Mouse (Mus musculus) limb, embryonic 11.5 days (tissue): ENCODE measurements at regions not wholly inside any gene's neighbourhood (a gene's known extent, or its start where the extent isn't known, plus 50 kb on each side); places are given as distances from the start of the nearest gene placed in this dataset.

ENCODE experiments used
- ATAC-seq: fragments of 200-750 bp; cut with Nextera tagmentation; 2 replicates; pipeline ENCODE4 v1.8.0; 2017; ENCODE audit warnings: low read depth; ENCODE audit not compliant: insufficient number of reproducible peaks, low FRiP score, low TSS enrichment
- DNase-seq: peaks from one replicate; pipeline ENCODE4 v3.0.0-alpha.2; 2015; ENCODE audit warnings: low spot score
- H3K27ac ChIP-seq: fragments of 300-500 bp; sonication (generic); replicated peaks from 2 replicates; pipeline ENCODE4 v1.5.1; 2014; ENCODE audit warnings: low read depth, mild to moderate bottlenecking, low read length
- H3K27me3 ChIP-seq: fragments of 300-500 bp; sonication (generic); 2 replicates; pipeline ENCODE4 v1.6.1; 2014; ENCODE audit warnings: mild to moderate bottlenecking, low read length, mixed read lengths; ENCODE audit not compliant: control insufficient read depth, insufficient read depth
- H3K36me3 ChIP-seq: fragments of 300-500 bp; sonication (generic); 2 replicates; pipeline ENCODE4 v1.6.1; 2014; ENCODE audit warnings: mild to moderate bottlenecking, low read length, moderate library complexity, mixed read lengths; ENCODE audit not compliant: control insufficient read depth, insufficient read depth
- H3K4me1 ChIP-seq: fragments of 300-500 bp; sonication (generic); 2 replicates; pipeline ENCODE4 v1.6.1; 2014; ENCODE audit warnings: low read length, mixed read lengths; ENCODE audit not compliant: control insufficient read depth, insufficient read depth
- H3K4me2 ChIP-seq: fragments of 300-500 bp; sonication (generic); 2 replicates; pipeline ENCODE4 v1.6.1; 2014; ENCODE audit warnings: low read depth, mild to moderate bottlenecking, moderate library complexity; ENCODE audit not compliant: severe bottlenecking
- H3K4me3 ChIP-seq: fragments of 300-500 bp; sonication (generic); 2 replicates; pipeline ENCODE4 v1.5.1; 2014; ENCODE audit warnings: low read depth, low read length
- H3K9ac ChIP-seq: fragments of 300-500 bp; sonication (generic); 2 replicates; pipeline ENCODE4 v1.6.1; 2014; ENCODE audit warnings: mild to moderate bottlenecking, low read length
- H3K9me3 ChIP-seq: fragments of 300-500 bp; sonication (generic); 2 replicates; pipeline ENCODE4 v1.6.1; 2016; ENCODE audit warnings: low read length; ENCODE audit not compliant: control insufficient read depth
- WGBS: fragments of 180-500 bp; shearing (Covaris S2); extraction: QIAGEN DNeasy Blood & Tissue Kit; methylation state at CpG from one replicate; pipeline ENCODE4 v1.1.7; 2014; 5-methylcytosine and 5-hydroxymethylcytosine counted together

- Histone ChIP-seq H3K4me3 (no peak overlapping the region), H3K36me3 (no peaks in the 10 kb centered on the region), H3K9me3 (no peaks in the 10 kb centered on the region), H3K9ac (no peak overlapping the region), H3K4me1 (no peaks in the 10 kb centered on the region), H3K27ac (no peak overlapping the region), H3K4me2 (no peak overlapping the region), H3K27me3 (no peaks in the 10 kb centered on the region)
- ATAC-seq (no peak), DNase-seq (no peak)
- 94% methylated on average over 1 of the region's 1 CpGs for WGBS
Observed at GRCm38 (mm10) chr13:90355602-90356001, 266.2 kb upstream of the Xrcc4 start.

- 80% methylated on average over 4 of the region's 4 CpGs for WGBS
Observed at GRCm38 (mm10) chr13:90342823-90343222, 253.4 kb upstream of the Xrcc4 start.

GRCm38 (mm10) chr13:90341597-90342212 is 252.3 kb upstream of the Xrcc4 start:
- H3K36me3 ChIP-seq = no peaks in the 10 kb centered on the region
- H3K4me2 ChIP-seq = no peak overlapping the region
- H3K27me3 ChIP-seq = no peaks in the 10 kb centered on the region
- ATAC-seq (no peak), DNase-seq (no peak)
- H3K4me3 ChIP-seq = no peak overlapping the region
- 81% methylated on average over 8 of the region's 8 CpGs for WGBS
- no peak overlapping the region for H3K9ac ChIP-seq
- no peaks in the 10 kb centered on the region for H3K4me1 ChIP-seq
- H3K27ac ChIP-seq = no peak overlapping the region
- no peaks in the 10 kb centered on the region for H3K9me3 ChIP-seq

More at GRCm38 (mm10) chr13:90342823-90343222, 253.4 kb upstream of the Xrcc4 start:
- Histone ChIP-seq H3K9me3 (no peaks in the 10 kb centered on the region), H3K27ac (no peak overlapping the region), H3K36me3 (no peaks in the 10 kb centered on the region), H3K9ac (no peak overlapping the region), H3K4me3 (no peak overlapping the region), H3K4me2 (no peak overlapping the region), H3K27me3 (no peaks in the 10 kb centered on the region), H3K4me1 (no peaks in the 10 kb centered on the region)
- ATAC-seq (no peak), DNase-seq (no peak)

- H3K4me2 ChIP-seq = no peak overlapping the region
- H3K36me3 ChIP-seq = no peaks in the 10 kb centered on the region
- ATAC-seq (no peak), DNase-seq (no peak)
- no peak overlapping the region for H3K9ac ChIP-seq
- H3K9me3 ChIP-seq = no peaks in the 10 kb centered on the region
- no peaks in the 10 kb centered on the region for H3K4me1 ChIP-seq
- H3K27me3 ChIP-seq = no peaks in the 10 kb centered on the region
- 62% methylated on average over 2 of the region's 2 CpGs for WGBS
- no peak overlapping the region for H3K4me3 ChIP-seq
- H3K27ac ChIP-seq = no peak overlapping the region
Observed at GRCm38 (mm10) chr13:90340647-90341160, 251.3 kb upstream of the Xrcc4 start.

- WGBS = 79% methylated on average over 1 of the region's 1 CpGs
- H3K9me3 ChIP-seq = no peaks in the 10 kb centered on the region
- ATAC-seq = no peak
- no peak overlapping the region for H3K9ac ChIP-seq
- H3K4me1 ChIP-seq = no peaks in the 10 kb centered on the region
- H3K4me3 ChIP-seq = no peak overlapping the region
- H3K27ac ChIP-seq = no peak overlapping the region
- no peaks in the 10 kb centered on the region for H3K36me3 ChIP-seq
- H3K4me2 ChIP-seq = no peak overlapping the region
- H3K27me3 ChIP-seq = no peaks in the 10 kb centered on the region
- DNase-seq = no peak
Observed at GRCm38 (mm10) chr13:90337591-90337990, 248.2 kb upstream of the Xrcc4 start.

GRCm38 (mm10) chr13:90335741-90336037 is 246.3 kb upstream of the Xrcc4 start:
- Histone ChIP-seq H3K27me3 (no peaks in the 10 kb centered on the region), H3K4me1 (no peaks in the 10 kb centered on the region), H3K27ac (no peak overlapping the region), H3K36me3 (no peaks in the 10 kb centered on the region), H3K9me3 (no peaks in the 10 kb centered on the region), H3K4me3 (no peak overlapping the region), H3K4me2 (no peak overlapping the region), H3K9ac (no peak overlapping the region)
- ATAC-seq = no peak
- 50% methylated on average over 3 of the region's 3 CpGs for WGBS
- DNase-seq = no peak

- no peaks in the 10 kb centered on the region for H3K27me3 ChIP-seq
- no peaks in the 10 kb centered on the region for H3K36me3 ChIP-seq
- H3K4me1 ChIP-seq = no peaks in the 10 kb centered on the region
- no peak overlapping the region for H3K4me2 ChIP-seq
- H3K4me3 ChIP-seq = no peak overlapping the region
- no peaks in the 10 kb centered on the region for H3K9me3 ChIP-seq
- 69% methylated on average over 6 of the region's 6 CpGs for WGBS
- ATAC-seq (no peak), DNase-seq (no peak)
- no peak overlapping the region for H3K9ac ChIP-seq
- no peak overlapping the region for H3K27ac ChIP-seq
Observed at GRCm38 (mm10) chr13:90334934-90335740, 245.7 kb upstream of the Xrcc4 start.

- Histone ChIP-seq H3K4me3 (no peak overlapping the region), H3K4me2 (no peak overlapping the region), H3K27me3 (no peaks in the 10 kb centered on the region), H3K9ac (no peak overlapping the region), H3K9me3 (no peaks in the 10 kb centered on the region), H3K27ac (no peak overlapping the region), H3K36me3 (no peaks in the 10 kb centered on the region), H3K4me1 (no peaks in the 10 kb centered on the region)
- ATAC-seq (no peak), DNase-seq (no peak)
Observed at GRCm38 (mm10) chr13:90334286-90334685, 244.9 kb upstream of the Xrcc4 start.
